ENCODE assay signal across 25 mouse cellular contexts in the genomic region with DNA sequence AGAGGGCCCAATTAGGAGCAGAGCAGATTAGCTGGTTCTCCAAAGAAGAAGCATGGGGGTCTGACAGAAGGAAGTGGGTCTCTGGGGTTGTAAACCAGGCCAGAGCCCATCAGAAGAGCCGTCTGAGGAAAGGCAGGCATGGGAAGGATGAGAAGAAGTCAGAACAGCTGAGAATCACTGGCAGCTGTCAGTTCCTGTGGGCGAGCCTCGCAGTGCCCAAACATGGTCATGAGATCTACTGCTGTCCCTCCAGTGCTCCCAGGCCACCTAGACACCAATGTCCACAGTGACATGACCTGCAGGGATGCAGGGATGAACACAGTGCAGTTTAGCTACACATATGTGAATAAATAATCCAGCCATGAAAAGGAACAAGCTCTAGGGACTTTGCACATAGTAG.
"Had no signal": no experiment of that assay in that cellular context is flagged by ENCODE, and none has a peak within 500 bp of the region (broad histone marks: within the 10 kb centered on the region; RNA-seq: fewer than 3 reads in every experiment).

No protein-coding gene starts in this region.

- H3K27ac ChIP-seq: heart, adult 2 months; heart, embryonic 13.5 days; heart, embryonic 15.5 days; hindbrain, embryonic 13.5 days; hindbrain, embryonic 15.5 days; hindbrain, postnatal 0 days; layer of hippocampus, adult 2 months; limb, embryonic 13.5 days; limb, embryonic 15.5 days had no signal

- H3K27me3 ChIP-seq: heart, embryonic 13.5 days; heart, embryonic 15.5 days; hindbrain, embryonic 13.5 days; hindbrain, embryonic 15.5 days; limb, embryonic 13.5 days; limb, embryonic 15.5 days; liver, embryonic 12.5 days had no signal

- H3K9ac ChIP-seq: heart, embryonic 13.5 days; heart, embryonic 15.5 days; hindbrain, embryonic 13.5 days; hindbrain, embryonic 15.5 days; limb, embryonic 13.5 days; limb, embryonic 15.5 days; liver, embryonic 12.5 days had no signal

- ATAC-seq: hindbrain, postnatal 0 days; intestine, embryonic 16.5 days; liver, embryonic 12.5 days had no signal

- H3K4me3 ChIP-seq: heart, adult 2 months; heart, embryonic 13.5 days; heart, embryonic 15.5 days; hindbrain, embryonic 13.5 days; hindbrain, embryonic 15.5 days; layer of hippocampus, adult 2 months; limb, embryonic 13.5 days; limb, embryonic 15.5 days; liver, embryonic 12.5 days had no signal

- H3K36me3 ChIP-seq: heart, embryonic 15.5 days; hindbrain, embryonic 13.5 days; hindbrain, embryonic 15.5 days had no signal

- DNase-seq: gastrocnemius, postnatal 14 days; gastrocnemius, postnatal 36 days; heart, adult 11 months; heart, adult 2 months; heart, postnatal 14 days; heart, postnatal 36 days; kidney, adult 11 months; kidney, adult 8-10 months; kidney, postnatal 10 days; kidney, postnatal 25 days; kidney, postnatal 4 days; layer of hippocampus, adult 9-11 months; layer of hippocampus, postnatal 36 days; left cerebral cortex, postnatal 4 days had no signal

- H3K9me3 ChIP-seq: heart, embryonic 13.5 days; heart, embryonic 15.5 days; hindbrain, embryonic 13.5 days; hindbrain, embryonic 15.5 days; limb, embryonic 13.5 days; limb, embryonic 15.5 days; liver, embryonic 12.5 days had no signal

- H3K4me2 ChIP-seq: heart, embryonic 11.5 days; heart, embryonic 13.5 days; heart, embryonic 15.5 days; hindbrain, embryonic 13.5 days; hindbrain, embryonic 15.5 days; limb, embryonic 13.5 days; limb, embryonic 15.5 days; liver, embryonic 12.5 days had no signal
